Mouse (Mus musculus) erythroblast, adult 5-6 weeks (primary cell): ENCODE data around the gene Rnf8. TPM values are rescaled to one million over a fixed set of nuclear protein-coding genes. Genes with fewer than 3 reads are reported as not detected.

Experiments used
- ATAC-seq: replicated peaks from 2 replicates; pipeline ENCODE4 v1.8.0; 2016; ENCODE audit warnings: moderate number of reproducible peaks, mild to moderate bottlenecking, moderate TSS enrichment, inconsistent platforms; ENCODE audit not compliant: poor library complexity, low FRiP score, severe bottlenecking
- total RNA-seq, 2 experiments: library from RNA; stranded (forward) in 1 of 2; stranded (reverse) in 1 of 2; fragments of 150-400 nt in 1 of 2; fragments of 200-764, 138-1000 nt in 1 of 2; gene quantifications; 2 replicates each; pipeline versions ENCODE4 v1.2.3 to v1.2.4; 2015 to 2017; ENCODE audit warnings: low replicate concordance in 2 of 2

The Rnf8 gene
- total RNA-seq, 2 experiments from 2014 or later = 6.8 to 14.4 TPM

DNA sequence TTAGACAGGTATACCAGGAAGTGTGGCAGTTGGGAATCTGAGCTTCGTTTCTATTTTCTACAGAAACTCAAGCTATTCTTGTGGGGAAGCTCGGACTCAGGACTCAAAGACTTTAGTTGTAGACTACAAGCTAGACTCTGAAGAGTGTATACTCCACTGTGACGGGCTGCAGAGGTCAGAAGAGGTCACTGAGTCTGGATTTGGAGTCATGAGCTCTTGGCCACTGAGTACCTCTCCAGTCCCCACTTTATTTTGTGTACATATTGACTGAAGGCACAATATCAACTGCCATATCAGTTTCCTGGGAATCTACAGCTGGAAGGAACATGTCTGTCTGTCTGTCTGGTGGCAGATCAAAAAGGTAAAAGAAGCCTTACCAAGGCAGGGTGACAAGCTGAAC is 4.6 kb downstream of the Rnf8 start:
- ATAC-seq = no peak

DNA sequence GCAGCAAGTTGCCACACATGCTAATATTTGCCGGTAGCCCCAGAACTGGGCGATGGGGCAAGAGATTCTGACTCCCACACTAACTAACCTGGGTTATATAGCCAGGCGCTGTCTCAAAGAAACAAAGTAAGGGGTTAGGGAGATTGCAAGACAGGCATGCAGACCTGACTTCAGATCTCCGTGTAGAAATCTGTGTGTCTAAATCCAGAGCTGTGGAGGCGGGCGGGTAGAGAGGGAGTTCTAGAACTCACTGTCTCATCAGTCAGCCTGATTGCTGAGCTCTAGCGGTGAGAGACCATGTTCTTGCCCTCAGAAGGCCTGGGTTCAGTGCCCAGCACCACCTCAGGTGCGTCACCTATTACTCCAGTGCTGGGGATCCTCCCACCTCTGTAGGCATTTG is 8.9 kb downstream of the Rnf8 start:
- no peak for ATAC-seq

DNA sequence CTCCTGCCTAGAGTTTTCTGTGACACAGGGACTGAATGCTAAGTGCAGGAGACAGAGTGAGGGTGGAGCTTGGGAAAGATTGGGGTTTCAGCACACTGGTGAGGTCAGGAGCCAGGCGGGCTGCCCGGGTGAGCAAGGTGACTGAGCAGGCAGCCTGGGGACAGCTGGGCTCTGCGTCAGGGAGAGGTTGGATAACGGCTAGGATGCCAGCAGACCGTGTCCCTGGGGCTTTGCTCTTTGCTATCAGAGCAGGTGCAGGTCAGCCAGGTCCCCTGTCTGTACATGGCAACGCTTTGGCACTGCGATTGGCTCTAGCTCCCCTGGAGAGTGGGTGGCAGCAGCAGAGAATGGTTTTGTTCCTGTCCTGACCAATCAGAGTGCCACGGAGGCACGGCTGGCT is 12.7 kb downstream of the Rnf8 start:
- ATAC-seq = no peak

DNA sequence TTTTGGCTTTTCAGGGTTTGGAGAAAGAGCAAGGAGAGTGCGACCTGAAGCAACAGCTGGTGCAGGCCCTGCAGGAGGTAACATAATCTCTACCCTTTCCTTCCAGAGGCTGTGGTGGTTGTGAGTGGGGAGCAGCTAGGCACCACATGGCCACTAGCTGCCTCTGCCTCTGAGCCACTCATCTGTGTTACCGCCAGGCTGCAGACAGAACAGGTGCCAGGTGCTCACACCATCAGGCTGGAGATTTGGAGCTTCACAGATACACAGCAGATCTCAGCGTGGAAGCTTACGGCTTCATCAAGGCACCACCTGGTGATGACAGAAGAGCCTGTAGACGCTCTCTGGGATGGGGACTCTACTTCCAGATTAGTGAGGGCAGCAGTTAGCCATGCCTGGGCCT is 14.4 kb downstream of the Rnf8 start:
- no peak for ATAC-seq

DNA sequence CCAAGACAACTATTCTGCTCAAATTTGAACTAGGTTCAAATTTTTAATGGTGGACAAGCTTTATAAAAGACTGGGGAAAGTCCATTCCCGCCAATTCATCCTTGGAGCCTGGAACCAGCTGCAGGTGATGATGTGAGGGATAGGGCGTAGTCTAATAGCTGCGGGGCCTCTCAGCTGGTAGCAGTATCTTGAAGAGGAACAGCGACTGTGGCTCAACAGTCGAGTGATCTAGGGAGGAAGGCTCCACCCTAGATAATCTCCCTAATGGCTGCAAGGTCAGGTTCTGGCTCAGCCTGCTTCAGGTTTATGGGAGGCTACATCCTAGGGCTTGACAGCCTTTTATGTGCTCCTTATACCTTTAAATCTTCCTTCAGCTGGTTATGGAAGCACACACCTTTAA is 15.0 kb downstream of the Rnf8 start:
- ATAC-seq = no peak

DNA sequence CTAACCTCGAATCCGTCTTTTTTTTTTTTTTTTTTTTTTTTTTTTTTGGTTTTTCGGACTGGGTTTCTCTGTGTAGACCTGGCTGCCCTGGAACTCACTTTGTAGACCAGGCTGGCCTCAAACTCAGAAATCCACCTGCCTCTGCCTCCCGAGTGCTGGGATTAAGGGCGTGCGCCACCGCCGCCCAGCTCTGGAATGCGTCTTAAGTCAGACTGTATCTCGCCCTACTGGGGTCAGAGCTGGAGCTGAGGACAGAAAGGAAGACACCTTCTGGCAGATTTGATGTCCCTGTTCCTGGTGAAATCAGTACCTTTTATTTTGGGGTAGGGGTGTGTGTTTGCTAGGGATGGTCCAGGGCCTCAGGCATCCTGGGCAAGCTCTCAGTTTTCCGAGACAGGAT is 17.7 kb downstream of the Rnf8 start:
- ATAC-seq = no peak

DNA sequence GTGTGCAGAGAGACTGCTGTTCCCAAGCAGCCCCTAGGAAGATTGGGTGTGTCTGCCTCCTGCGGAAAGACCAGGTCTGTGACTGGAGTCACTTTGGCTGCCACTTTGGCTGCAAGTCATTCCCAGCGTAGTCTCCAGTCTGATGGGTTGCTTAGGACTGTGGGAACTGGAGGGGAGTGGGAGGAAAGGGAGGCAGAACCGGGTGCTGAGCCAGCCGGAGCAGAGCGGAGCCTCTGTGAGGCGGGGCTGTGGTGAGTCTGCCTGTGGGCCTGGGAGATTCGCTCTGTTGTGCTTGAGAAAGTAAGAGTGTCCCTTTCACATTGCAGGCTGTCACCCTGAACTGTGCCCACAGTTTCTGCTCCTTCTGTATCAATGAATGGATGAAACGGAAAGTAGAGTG is 20.9 kb downstream of the Rnf8 start:
- no peak for ATAC-seq

DNA sequence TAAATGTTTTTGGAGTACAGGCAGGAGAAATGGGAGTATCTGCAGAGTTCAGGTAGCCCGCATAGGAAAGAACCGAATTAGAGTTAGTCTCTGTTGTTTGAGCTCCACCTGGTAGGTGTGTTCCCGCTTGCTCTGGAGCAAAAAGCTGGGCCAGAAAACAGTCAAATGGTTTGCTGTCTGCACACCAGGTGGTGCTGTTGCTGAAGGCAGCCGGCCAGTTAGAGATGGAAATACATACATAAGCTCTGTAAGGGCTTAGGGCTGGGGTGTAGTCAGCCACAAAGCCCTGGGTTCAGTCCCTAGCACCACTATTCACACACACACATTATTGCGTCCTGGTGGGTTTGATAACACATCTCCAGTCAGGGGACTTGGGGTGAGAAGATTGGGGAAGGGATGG is 21.5 kb downstream of the Rnf8 start:
- peak; percentile 53 for ATAC-seq

DNA sequence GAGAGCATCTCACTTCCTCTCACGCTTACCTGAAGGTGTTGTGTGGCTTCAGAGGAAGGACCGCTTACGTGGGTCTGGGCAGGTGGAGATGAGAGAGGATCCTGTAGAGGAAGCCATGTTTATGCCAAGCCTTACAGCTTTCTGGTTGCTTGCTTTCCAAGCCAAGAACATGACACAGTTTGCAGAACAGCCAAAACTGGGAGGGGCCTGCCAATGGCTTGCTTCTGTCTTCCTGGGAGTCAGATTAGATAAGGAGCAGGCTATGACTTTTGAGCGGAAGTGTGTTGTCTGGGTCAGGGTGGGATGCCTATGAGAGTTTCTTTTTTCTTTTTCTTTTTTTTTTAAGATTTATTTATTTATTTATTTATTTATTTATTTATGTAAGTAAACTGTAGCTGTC is 22.8 kb downstream of the Rnf8 start:
- ATAC-seq = no peak

DNA sequence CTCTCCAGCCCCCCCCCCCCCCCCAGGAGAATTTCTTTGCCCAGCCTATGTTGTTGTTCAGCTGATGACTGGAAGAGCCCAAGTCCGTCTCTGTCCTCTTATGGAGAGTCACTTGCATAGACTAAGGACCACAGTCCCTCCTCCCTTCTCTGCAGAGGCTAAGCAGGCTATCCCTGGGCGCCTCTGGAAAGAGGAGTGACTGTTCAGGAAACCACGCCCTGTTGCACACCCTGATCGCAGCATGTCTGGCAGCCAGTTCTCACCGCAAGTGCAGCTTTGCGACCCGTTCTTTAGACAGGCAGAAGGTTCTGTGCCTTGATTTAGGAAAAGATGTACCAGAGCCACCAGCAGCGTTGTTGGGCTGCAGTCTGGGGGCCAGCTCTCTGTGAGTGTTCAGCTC is 23.3 kb downstream of the Rnf8 start:
- ATAC-seq = peak; percentile 83

DNA sequence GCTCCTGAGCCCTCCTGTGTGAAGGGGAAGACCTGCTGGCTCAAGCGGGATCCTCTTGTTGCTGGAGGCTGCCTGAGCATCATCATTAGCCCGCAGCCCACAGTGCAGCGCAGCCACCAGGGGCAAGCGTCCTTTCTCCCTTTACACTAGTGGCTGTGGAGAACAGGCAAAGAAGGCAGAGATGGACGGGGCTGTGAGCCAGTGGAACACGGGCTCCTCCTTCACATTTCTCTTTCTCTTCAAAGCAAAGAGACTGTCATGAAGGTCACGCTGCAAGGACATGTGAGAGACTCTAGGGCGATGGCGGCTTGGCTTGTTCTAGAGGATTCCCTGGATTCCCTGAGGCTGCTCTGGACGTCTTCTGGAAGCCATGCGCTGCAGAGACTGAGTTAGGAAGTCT is 26.4 kb downstream of the Rnf8 start:
- no peak for ATAC-seq

DNA sequence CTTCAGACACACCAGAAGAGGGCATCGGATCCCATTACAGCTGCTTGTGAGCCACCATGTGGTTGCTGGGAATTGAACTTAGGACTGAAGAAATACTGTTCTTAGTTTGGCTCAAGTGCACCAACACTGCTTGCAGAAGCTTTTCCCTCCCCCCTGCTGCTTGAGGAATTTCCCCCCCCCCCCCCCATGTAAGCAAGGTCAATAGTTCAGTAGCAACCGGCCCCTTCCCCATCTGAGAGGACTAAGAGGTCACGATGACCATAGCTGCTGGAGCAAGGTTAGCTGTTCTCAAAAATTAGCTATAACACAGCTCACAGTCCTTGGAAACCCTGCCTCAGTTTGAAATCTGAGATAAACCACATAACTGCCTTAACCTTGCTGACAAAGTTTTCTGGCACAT is 27.6 kb downstream of the Rnf8 start:
- ATAC-seq = no peak

DNA sequence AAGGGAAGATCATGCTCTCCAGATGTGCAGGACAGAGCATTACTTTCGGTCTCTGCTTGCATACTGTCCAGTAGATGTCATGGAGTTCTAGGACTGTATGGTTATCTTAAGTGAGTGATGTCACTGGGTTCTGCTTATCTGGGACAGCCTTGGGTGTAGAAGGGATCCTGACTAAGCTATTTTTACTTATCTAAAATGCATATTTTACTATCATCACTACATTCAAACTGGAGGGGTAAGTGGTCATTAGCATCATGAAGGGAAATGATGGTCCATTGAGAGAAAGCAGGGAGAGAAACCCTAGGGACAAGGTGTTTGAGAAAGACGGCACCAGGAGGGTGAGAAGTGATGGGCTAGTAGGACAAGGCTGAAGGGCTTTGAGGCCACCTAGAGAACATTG is 43.7 kb downstream of the Rnf8 start:
- ATAC-seq = peak; percentile 81

DNA sequence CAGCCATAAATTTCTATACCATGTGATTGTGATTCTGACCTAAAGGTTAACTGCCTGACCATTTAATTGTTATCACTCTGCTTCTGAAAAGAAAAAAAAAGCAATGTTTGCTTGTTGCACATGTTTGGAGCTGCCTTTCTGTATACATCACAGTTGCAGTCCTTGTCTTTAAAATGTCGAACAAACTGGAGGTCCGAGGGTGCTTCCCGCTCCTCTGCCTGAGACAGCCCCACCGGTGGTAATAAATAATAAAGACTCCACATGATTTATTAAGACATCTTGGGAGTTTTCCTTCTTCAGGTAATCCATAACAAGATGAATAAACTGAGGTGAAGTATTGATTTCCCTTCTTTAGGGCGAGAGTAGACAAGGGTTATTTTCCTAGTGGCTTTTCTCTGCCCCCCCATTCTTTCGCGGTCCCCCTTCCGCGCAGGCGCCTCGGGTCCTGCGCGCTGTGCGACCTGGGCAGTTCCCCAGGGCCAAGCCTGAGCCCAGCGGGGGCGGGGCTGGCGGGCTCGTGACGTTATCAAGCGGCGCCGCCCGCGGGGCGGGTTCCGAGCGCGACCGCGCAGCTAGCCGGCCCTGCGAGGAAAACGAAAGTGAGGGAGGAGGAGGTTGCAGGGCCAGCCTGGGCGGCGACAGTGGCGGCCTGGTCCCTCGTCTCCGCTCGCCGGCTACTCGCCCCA is 45.6 kb downstream of the Rnf8 start, which contains the start of gene Cmtr1:
Gene Cmtr1, plus strand, starts transcription at position 520 of the 686 bp plus-strand sequence.
- ATAC-seq = peak; percentile 79

DNA sequence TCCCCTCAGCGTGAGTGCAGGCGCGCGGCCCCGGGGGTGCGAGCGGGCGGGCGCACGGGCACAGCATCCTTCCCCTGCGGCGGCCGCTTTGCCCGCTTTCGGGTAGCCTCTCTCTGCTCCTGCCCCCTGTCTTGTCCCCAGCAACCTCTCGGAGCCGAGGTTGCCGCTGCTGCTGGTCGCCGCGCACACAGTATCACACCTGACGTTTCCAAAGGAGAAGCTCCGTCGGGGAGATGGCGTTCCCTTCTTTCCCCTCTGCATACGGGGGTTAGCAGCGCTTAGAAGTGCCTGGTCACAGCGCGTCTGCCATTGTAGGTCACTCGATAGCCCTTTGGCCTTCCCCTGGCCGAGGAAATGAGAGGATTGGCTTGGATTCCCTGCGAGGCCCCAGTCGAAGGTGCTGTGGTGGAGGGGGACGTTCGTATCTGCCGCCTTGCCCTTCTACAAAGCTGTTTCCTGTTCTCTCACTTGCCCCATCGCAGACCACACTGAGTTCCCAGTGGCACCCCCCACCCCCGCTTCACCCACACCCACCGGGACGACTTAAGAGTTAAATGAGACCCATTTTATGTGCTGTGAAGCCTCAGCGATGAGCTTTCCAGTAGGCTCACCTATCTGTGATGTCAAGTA is 46.3 kb downstream of the Rnf8 start:
- peak; percentile 25 for ATAC-seq

DNA sequence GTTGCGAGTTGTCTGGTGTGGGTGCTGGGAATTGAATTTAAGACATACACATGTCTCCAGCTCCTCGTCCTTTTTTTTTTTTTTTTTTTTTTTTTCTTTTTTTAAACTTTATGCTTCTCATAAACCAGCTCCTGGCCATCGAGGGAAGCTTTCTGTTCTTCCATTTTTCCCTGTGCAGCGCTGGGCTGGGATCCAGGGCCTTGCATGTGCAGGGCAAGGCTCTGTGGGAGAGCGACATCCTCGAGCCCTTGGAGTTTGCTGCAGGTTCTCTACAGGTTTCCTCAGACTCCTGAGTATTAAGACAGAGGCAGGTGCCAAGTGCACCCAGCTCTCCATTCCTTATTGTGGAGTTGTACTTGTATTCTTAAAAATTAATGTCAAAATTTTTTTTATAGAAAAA is 47.6 kb downstream of the Rnf8 start:
- ATAC-seq = no peak

DNA sequence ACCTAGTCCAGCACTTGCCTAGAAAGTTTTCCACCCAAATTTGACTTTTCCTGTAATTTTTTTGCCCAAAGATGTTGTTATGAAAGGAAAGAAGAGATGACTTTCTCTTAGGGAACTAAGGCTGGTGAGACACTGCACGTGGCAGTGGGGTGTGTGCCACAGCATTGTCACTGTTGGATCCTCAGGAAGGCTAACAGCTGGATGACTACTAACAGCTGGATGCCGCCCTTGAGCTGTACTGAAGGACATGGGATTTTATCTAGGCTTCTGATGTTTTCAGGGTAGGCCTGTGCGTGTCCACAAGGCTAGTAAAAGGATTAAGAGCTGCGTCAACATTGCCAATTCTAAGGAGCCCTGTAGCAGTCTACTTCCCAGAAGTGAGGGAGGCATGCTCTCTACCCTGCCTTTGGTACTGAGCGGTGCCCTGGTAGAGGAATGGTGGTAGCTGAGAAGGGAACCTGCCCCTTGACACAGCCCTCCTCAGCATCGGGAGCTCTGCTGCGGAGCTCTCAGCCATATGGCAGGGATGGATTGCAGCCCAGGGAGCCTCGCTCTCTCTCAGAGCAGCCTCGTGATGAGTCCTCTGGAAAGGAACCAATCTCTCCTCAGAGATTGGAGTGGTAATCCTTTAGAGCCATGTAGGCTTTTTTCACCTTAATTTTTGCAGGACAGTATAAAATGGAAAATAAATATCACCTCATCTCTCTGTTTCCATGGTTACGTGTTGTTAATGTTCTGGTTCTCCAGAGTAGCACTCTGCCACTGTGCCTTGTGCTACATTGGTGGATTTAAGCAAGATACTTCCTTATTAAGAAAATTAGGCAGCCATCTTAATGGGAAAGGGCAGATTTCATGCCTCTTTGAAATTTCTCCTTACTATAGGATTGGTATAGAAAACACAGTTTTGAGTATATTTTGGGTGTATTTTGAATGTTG is 53.7 kb downstream of the Rnf8 start:
- no peak for ATAC-seq

DNA sequence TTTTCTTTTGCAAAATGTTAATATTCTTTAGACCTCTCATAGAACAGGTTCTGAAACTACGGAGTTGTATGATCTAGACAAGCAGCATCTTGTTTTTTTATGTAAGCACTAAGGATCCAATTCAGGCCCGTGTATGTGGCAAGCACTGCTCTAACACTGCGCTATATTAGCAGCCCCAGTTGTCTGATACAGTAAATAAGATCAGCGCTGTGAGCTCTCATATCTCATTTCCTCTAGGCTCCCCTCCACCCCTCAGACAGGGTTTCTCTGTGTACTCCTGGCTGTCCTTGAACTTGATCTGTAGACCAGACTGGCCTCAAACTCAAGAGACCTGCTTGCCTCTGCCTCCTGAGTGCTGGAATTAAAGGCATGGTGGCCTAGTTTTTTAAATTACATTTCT is 54.4 kb downstream of the Rnf8 start:
- no peak for ATAC-seq

DNA sequence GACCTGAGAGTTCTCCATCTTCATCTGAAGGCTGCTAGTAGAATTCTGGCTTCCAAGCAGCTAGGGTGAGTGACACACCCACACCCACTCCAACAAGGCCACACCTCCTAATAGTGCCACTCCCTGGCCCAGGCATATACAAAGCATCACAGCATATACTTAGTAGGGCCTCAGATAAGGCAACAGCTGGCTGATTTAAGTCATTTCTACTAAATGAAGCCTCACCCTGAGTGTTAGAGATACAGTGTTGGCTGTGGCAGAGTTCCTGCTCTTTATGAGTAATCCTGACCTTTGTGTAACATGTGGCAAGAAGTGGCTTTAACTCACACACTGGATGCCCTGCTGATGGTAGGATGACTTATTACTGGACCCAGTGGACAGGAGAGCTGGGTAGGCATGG is 55.3 kb downstream of the Rnf8 start:
- peak; percentile 90 for ATAC-seq

DNA sequence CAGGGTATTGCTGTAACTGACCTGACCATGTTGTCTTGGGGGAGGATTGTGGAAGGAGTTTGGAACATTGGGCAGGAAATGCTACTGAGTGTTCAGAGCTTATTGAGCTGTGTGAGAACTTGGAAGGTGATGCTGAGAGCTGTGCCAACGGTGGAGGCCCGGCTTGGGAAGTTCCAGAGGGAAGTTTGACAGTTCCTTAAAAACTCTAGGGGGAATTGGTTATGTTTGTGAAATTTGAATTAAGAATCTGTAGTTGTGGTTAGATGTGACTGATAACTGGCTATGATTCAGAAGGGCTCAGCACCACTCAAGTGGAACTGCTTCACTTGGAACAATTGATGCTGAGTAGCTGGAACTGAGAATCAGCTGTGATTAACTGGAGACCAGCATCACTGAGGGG is 56.4 kb downstream of the Rnf8 start:
- no peak for ATAC-seq

DNA sequence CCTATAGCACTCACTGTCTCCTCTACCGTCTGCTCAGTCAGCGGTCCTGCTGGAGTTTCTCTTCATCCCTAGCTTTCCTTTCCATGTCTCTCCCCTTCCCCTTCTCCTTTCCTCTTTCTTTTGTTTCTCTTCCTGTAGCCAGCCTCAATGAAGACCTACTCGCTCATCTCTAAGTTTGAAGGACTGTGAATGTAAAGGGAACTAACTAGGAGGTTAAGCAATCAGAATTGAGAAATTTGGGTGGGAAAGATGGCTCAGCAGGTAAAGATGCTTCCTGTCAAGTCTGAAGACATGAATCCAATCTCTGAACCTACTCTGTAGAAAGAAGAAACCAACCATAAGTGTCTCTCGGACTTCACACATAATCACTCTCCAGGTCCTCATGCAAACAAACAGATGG is 58.7 kb downstream of the Rnf8 start:
- no peak for ATAC-seq
